Mouse (Mus musculus): ENCODE data around the gene Tas2r135.

The Tas2r135 gene

GRCm38 (mm10) chr6:42435490-42435889 is 30.3 kb downstream of the Tas2r135 start:
- DNase-seq = no peak

- DNase-seq = no peak
Observed at GRCm38 (mm10) chr6:42441395-42441794, 36.2 kb downstream of the Tas2r135 start.

- DNase-seq = no peak
Observed at GRCm38 (mm10) chr6:42444491-42444890, 39.3 kb downstream of the Tas2r135 start.

DNA sequence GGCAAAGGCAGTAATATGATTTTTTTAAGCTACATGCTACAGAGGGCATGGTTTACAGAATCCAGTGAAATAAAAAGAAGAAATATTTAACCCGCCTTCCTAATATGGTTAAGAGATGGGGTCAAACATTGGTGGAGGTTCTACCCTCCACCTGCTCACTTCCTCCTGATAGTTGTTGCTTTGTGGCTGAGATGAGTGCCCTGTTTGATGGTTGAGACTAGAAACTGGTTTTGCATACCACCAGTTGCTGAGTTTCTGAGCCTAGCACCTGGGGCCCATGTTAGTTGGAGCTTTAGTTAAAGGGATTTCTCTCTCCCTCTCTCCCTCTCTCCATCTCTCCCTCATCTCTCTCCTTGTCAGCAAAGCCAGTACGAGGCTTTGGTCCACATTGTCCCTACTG is 42.1 kb downstream of the Tas2r135 start:
- no peak for DNase-seq

Measured in thymus, postnatal 36 days (tissue).